Mouse (Mus musculus) gastrocnemius, postnatal 25 days (tissue): Measurements from ENCODE around the gene Chd6. TPM values are rescaled to one million over a fixed set of nuclear protein-coding genes. Genes with fewer than 3 reads are reported as not detected.

ENCODE experiments used
- DNase-seq: peaks from one replicate; pipeline ENCODE4 v3.0.0; 2022
- long read RNA-seq, 2 experiments: library from polyadenylated mRNA; stranded (forward); transcript quantifications; one replicate each; pipeline ENCODE4 v2.0.0; 2021
- total RNA-seq, 2 experiments: library from RNA; stranded (reverse); gene quantifications; 1 replicate in 1 of 2; 2 replicates in 1 of 2; pipeline ENCODE4 v1.2.3; 2021

Gene Chd6
- 10 to 100 TPM; 11.5 to 12.2 TPM for total RNA-seq
- long read RNA-seq, experiment 1, partial matches to known transcripts = 0 of 1 reads
- long read RNA-seq, experiment 1, other reads (novel, unspliced or antisense) = 1 of 1 reads
- long read RNA-seq, experiment 2, partial matches to known transcripts = 0 of 2 reads
- long read RNA-seq, experiment 2, other reads (novel, unspliced or antisense) = 2 of 2 reads

- DNase-seq = peak; percentile 99
These were observed at the start of gene Chd6 for GRCm38 (mm10) chr2:161108933-161109371. Gene Chd6, minus strand, starts transcription at chr2:161109075.

- no peak for DNase-seq
These were observed 41.3 kb upstream of the Chd6 start for GRCm38 (mm10) chr2:161150004-161150842.

GRCm38 (mm10) chr2:161148428-161149020, 39.6 kb upstream of the Chd6 start:
- DNase-seq = no peak

- no peak for DNase-seq
These were observed 39.0 kb upstream of the Chd6 start for GRCm38 (mm10) chr2:161147656-161148427.

GRCm38 (mm10) chr2:161144799-161145198, 35.9 kb upstream of the Chd6 start:
- DNase-seq = no peak

- DNase-seq = no peak
These were observed 30.0 kb upstream of the Chd6 start for GRCm38 (mm10) chr2:161138672-161139536.

GRCm38 (mm10) chr2:161136999-161137398, 28.1 kb upstream of the Chd6 start:
- DNase-seq = no peak

GRCm38 (mm10) chr2:161128367-161129111, 19.7 kb upstream of the Chd6 start:
- no peak for DNase-seq

GRCm38 (mm10) chr2:161112011-161112410, 3.1 kb upstream of the Chd6 start:
- DNase-seq = no peak

GRCm38 (mm10) chr2:161109398-161109821, 535 bp upstream of the Chd6 start:
- DNase-seq = no peak

- peak; percentile 62 for DNase-seq
These were observed 569 bp downstream of the Chd6 start for GRCm38 (mm10) chr2:161108085-161108927.

GRCm38 (mm10) chr2:161107236-161107635, 1.6 kb downstream of the Chd6 start:
- no peak for DNase-seq

- DNase-seq = no peak
These were observed 5.1 kb downstream of the Chd6 start for GRCm38 (mm10) chr2:161103769-161104168.

- no peak for DNase-seq
These were observed 6.8 kb downstream of the Chd6 start for GRCm38 (mm10) chr2:161102102-161102501.

GRCm38 (mm10) chr2:161097746-161098145, 11.1 kb downstream of the Chd6 start:
- DNase-seq = no peak

GRCm38 (mm10) chr2:161090746-161091405, 18.0 kb downstream of the Chd6 start:
- no peak for DNase-seq

- DNase-seq = no peak
These were observed 18.7 kb downstream of the Chd6 start for GRCm38 (mm10) chr2:161090200-161090599.

- no peak for DNase-seq
These were observed 30.3 kb downstream of the Chd6 start for GRCm38 (mm10) chr2:161078590-161078989.

GRCm38 (mm10) chr2:161076262-161076661, 32.6 kb downstream of the Chd6 start:
- no peak for DNase-seq
